Mouse (Mus musculus) ovary, adult 18-20 months (tissue): ENCODE measurements around the gene Tars2.
"Not testable (repeated sequence)": the region's sequence is repeated elsewhere in the genome, so short reads cannot be mapped to it uniquely, and the experiment has no call there.

Experiments
- DNase-seq: peaks from one replicate; pipeline ENCODE4 v3.0.0; 2022; ENCODE audit warnings: low spot score, mixed read lengths

Gene Tars2

GRCm38 (mm10) chr3:95694808-95695703 is 65.0 kb downstream of the Tars2 start:
- DNase-seq: no peak

DNA sequence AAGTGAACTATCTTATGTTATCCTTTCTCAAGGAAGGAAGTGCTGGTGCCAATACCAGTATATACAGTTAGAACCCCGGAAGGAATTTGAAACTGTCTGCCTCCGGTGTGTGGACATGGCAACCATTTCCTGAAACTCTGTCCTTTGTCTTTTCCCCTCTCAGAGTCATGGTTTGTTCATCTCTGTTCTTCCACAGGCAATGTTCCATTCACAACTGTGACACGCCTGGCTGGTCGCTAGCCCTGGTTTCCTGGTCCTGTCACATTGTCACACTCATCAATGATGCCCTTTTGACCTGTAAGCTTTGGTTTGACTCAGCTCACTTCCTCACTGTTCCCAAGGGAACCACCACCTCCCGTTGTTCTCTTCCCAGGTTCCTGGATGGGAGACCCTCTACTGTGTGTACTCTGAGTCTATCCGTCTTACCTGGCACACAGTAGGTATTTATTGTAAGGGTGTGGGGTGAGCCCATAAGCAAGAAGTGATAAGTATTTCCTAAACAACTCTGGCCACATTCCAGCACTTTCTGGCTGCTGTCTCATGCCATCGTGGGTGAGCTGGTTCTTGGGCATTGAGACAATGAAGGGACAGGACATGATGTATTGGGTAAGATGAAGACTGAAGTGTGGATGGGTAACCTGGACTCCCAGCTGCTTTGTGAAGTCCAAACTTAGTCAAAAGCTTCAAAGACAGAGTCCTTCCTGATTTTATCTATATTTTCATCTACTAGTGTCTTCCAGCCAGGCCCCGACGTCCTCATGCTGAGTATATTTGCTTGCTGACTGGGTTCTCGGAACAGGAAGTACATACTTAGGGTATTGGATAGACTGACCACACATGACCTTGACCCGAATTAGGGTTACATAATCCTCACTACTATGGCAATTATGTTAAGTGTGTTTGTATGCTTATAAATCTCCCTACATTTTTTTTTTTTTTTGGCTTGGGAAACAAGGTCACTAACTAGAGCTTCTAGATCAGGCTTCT is 65.9 kb downstream of the Tars2 start:
- no peak for DNase-seq

DNA sequence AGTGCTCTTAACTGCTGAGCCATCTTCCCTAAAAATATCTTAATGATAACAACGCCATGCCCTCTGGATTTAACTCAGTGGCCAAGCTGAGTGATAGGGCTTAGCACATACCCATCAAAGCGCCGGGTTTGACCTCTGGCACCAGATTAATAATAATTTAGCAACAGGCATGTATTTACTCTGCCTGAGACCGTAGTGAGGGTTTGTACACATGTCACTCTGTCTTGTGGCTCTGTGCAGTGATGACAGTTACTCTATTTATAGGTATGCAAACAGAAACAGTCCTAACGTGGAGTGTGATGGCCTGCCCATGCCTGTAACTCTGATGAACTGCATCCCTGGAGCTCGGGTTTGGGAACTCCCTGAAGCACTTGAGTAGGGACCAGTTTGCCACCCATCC is 67.3 kb downstream of the Tars2 start:
- DNase-seq: no peak

GRCm38 (mm10) chr3:95690552-95690951 is 69.5 kb downstream of the Tars2 start:
- not testable (repeated sequence) for DNase-seq
